Mouse (Mus musculus): ENCODE data around the gene Scamp3.

DNA sequence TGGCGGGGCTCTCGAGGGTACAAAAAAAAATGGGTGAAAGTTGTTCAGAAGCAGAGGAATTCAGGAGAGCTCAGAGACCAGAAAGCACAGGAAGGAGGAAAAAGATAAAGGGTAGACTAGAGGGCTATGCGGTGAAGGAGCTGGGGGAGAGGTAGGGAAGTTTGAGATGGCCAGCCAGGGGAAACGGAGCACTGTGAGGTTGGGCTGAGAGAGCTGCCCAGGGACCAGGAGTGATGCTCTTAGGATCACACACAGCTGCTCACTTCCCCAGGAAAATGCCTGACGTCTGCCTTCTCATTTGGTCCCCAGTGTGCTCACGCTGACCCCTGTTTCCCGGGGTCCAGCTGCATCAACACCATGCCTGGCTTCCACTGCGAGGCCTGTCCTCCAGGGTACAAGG is 42.3 kb downstream of the Scamp3 start:
- TF ChIP-seq POLR2A (IDR thresholded peaks at IDR 0.05; ENCODE audit: control insufficient read depth, low read depth, low read length), result no peak
- TF ChIP-seq CTCF (IDR thresholded peaks at IDR 0.05; ENCODE audit: control insufficient read depth, insufficient read depth, insufficient replicate concordance, low read depth, low read length), result no peak
